Mouse (Mus musculus) embryonic stem cell, embryonic (primary cell): ENCODE measurements at regions not wholly inside any gene's neighbourhood (a gene's known extent, or its start where the extent isn't known, plus 50 kb on each side); places are given as distances from the start of the nearest gene placed in this dataset.

ENCODE experiments used
- CTCF ChIA-PET, 4 experiments: fragments of 300-600 bp in 2 of 4; fragments of 350-600 bp in 2 of 4; sonication (Branson Sonifier 250); formaldehyde crosslinking; loops; one replicate each; lab custom pipeline; 2022; ENCODE audit warnings: inconsistent platforms in 2 of 4; lab: Charles Lee
- POLR2A ChIA-PET, 4 experiments: fragments of 300-600 bp in 2 of 4; fragments of 350-600 bp in 2 of 4; sonication (Branson Sonifier 250); formaldehyde crosslinking; loops; one replicate each; lab custom pipeline; 2022; ENCODE audit warnings: antibody characterized with exemption in 4 of 4, inconsistent platforms in 1 of 4; lab: Charles Lee

DNA sequence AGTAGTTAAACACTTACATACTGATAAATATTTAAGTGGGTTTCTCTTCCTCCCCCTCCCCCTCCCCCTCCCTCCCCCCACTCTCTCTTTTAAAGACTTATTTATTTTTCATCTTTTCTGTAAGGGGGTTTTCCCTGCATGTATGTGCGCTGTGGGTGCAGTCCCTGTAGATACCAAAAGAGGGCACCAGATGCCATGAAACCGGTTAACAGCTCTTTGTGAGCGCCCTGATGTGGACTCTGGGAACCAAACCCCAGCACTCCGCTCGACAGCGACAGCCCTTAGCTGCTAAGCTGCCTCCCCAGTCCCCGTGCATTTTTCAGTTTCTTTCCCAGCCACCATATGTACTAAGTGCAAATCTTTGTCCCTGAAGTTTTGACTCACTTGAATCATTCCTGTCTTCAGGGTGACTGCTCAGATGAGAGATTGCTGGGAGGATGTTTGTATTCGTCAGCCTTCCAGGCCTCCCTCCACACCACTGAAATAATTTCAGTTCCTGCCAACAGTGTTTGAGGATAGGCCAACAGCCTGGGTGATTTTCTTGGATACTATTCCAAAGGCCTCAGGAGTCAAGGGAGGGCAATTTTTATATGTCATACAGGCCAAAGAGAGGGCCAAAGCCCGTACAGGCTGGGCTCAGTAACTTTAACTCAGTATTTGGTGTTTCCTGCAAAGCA lies 309.3 kb downstream of the Prdm2 start:
- POLR2A ChIA-PET = no interaction called here

DNA sequence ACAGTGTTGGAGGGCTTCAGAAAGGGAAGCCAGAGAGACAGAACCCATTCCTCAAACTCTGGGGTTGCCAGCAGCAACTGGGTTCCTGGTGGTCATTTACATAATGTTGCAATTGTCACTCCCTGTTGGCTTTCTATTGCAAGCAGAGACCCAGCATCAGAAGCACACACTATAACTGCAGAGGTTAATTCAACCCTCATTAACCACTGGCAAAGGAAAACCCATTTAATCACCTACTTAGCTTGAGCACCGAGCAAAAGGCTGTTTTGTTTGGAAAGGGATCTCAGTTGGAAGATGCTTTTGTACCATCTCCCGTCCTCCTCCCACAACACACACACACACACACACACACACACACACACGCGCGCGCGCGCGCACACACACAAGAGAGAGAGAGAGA lies 312.0 kb downstream of the Prdm2 start:
- CTCF ChIA-PET = interaction anchor here in 1 of 4 experiments (0.6 to 3.4 kb wide), 2 partner anchors 121 to 159 kb away, joined by 3 to 36 read pairs; no protein-coding TSS in a partner anchor
- POLR2A ChIA-PET = no interaction called here

More for the DNA sequence above, 309.3 kb downstream of the Prdm2 start:
- CTCF ChIA-PET = interaction anchor here (0.6 to 3.4 kb wide), 38 partner anchors 9 to 1422 kb away, joined by 3 to 36 read pairs (median 4); no protein-coding TSS in a partner anchor

DNA sequence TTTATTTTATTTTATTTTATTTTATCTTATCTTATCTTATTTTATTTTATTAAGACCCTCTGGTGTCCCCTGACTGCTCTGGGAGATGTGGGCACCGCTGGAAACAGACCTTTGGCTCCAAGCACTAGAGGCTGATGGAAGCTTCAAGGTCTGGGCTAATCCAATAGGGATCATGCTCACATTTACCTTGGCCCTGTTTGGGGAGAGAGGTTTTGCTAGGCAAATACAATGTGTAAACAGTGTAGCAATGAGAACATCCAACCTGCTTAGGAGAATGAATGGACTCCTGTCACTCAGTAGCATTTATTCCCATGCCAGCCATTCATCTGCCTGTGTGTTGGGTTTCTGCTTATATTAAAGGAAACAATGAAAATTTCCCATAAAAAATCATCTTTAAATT lies 313.8 kb downstream of the Prdm2 start:
- POLR2A ChIA-PET = no interaction called here
- CTCF ChIA-PET = no interaction called here

DNA sequence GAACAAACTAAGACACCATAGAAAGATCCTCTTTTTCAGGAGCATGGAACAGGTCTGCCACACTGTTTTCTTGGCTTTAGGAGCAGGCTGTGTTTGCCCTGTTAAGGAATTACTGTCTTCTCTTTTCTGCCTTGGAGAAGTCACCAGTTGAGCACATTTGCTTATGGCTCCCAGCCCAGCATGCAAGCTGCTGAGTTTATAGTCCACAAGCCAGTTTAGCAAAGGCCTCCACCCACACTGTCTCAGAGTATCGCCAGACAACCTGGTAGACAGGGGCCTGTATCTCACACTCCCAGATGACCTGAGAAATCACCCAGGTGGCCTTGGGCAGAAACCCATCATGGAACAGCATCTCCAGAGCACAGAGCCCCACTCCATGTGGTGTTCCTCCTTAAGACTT lies 322.1 kb downstream of the Prdm2 start:
- CTCF ChIA-PET = interaction anchor here in 1 of 4 experiments (0.6 kb wide), 1 partner anchor 133 kb away, joined by 4 read pairs; no protein-coding TSS in a partner anchor
- POLR2A ChIA-PET = no interaction called here

DNA sequence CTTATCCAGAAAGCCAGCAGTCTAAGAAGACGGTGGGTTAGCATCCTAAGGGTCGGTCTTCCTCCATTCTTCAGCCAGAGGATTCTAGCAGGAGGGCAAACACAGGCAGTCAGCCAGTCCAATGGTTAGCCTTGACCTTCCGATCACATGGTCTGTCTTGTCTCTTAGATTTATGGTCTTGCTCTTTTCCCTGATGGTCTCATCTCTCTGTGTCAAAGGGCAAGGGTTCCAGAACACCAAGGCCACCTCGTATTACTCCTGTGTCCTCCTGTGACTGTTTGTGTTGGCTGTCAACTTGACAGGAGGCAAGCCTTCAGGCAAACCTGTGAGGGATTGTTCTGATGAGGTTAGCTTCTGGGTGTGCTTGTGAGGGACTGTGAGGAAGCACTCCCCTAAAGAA lies 323.9 kb downstream of the Prdm2 start:
- POLR2A ChIA-PET = no interaction called here
- CTCF ChIA-PET = interaction anchor here in 1 of 4 experiments (1.0 kb wide), 1 partner anchor 9 kb away, joined by 5 read pairs; no protein-coding TSS in a partner anchor

DNA sequence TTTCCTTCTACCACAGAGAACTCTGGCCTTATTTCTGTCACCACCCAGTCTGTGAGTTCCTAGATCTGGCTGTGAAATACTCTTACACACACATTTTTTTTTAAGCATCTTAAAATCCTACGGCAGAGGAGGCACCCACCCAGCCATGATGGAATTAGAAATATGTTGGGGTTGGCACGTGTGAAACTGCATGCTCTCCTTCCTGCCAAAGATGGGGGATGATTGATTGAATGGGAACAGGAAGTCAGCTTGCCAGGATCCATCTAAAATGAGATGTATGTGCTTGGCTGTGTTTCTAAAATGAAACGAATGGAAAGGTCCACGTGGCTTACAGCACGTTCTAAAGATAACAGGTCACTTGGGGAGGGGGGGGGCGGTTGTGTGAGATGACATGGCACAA lies 324.9 kb downstream of the Prdm2 start:
- POLR2A ChIA-PET = no interaction called here
- CTCF ChIA-PET = no interaction called here

DNA sequence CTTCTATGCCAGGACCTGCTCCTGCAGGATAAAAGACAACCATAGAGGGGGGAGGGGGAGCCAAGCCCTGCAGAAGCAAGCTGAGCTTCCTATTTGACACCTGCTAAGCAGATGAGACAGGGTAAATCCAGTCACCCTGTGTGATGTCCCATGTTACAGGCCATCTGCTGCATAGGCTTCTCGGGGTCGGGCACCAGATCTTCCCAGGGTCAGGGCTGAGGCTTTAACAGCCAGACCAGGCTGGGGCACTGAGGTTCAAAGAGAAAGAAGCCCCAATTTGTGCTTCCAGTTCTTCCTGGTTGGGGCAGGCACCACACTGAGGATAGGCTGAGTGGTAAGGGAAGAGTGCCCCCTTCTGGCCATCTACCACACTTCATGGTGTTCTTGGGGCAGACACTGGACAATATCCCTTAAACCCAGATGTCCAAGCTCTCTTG lies 332.5 kb downstream of the Prdm2 start:
- CTCF ChIA-PET = interaction anchor here (0.5 to 3.1 kb wide), 29 partner anchors 8 to 1209 kb away, joined by 3 to 24 read pairs (median 3); no protein-coding TSS in a partner anchor
- POLR2A ChIA-PET = interaction anchor here (0.5 to 1.2 kb wide), 8 partner anchors 24 to 727 kb away, joined by 3 to 13 read pairs (median 3); no protein-coding TSS in a partner anchor

DNA sequence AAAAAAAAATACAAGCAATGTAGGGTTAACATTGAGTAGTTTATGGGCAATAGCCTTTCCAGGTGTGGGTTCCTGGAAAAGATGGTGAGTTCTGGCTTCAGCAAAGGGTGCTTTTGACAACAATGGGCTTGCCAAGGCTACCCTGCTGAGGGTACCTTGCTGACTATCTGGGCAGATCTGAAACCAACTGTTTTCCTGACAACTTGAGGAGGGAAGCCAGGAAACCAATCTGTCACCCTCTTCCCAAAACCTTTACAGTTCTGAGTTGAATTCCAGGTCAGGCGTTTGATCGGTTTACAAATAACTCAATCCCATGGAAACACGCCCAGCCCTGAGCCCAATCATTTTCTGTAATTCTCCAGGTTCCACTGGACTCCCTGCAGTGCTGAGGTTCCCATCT lies 336.6 kb downstream of the Prdm2 start:
- POLR2A ChIA-PET = no interaction called here

DNA sequence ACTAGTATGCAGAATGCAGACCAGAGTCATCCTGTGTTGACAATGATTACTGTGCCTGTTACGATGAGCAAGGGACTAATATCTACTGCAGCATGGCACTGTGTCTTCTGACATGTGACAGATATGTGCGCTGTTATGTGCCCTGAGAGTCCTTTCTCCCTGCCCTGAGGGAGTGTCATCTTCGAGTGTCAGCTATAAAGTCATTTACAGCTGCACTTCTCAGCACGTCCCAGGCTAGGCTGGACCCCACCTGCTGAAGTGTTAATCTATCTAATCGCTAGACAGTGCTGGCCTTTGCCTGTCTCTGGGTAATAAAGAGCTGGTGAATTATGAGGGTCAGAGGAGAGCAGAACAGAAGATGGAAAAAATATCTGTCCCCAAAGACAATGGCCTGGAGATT lies 337.7 kb downstream of the Prdm2 start:
- POLR2A ChIA-PET = no interaction called here
- CTCF ChIA-PET = no interaction called here

More for the DNA sequence above, 336.6 kb downstream of the Prdm2 start:
- CTCF ChIA-PET = interaction anchor here in 1 of 4 experiments (0.7 kb wide), 1 partner anchor 295 kb away, joined by 3 read pairs; no protein-coding TSS in a partner anchor

DNA sequence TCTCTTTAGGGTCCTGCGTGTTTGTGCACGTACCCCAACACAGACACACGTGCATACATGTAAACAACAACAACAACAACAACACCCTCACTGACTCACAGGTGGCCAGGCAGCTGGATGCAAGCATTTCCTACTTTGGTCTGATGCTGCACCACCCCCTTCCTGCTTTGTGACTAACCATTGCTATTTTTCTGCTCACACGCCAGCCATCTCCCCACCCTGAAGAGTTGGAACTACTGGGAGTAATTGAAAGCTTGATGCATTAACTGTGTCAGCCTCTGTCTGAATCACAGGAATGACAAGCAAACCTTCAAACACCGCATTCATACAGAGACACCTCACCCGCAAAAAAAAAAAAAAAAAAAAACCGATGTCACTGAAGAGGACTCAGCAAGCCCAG lies 346.5 kb downstream of the Prdm2 start:
- POLR2A ChIA-PET = interaction anchor here in 1 of 4 experiments (0.7 kb wide), 1 partner anchor 329 kb away, joined by 8 read pairs; no protein-coding TSS in a partner anchor
- CTCF ChIA-PET = interaction anchor here in 1 of 4 experiments (0.7 kb wide), 2 partner anchors 128 to 223 kb away, joined by 3 read pairs; no protein-coding TSS in a partner anchor

DNA sequence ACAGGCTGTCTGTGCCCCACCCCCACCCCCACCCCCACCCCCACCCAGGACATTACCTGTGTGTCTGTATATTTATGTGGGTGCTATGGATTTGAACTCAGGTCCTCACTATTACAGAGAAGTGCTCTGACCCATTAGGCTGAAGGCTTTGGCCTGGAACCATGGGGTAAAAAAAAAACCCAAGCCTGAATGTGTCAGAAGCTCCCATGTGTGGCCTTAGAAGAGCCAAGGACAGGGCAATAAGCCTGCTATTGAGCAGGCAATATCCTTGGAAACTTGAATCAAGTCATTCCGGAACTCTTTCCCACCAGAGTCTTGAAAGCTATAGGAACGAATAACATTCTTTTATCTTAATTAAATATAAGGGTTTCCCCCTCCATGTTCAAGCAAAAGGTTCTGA lies 347.2 kb downstream of the Prdm2 start:
- POLR2A ChIA-PET = no interaction called here
- CTCF ChIA-PET = interaction anchor here in 1 of 4 experiments (0.7 kb wide), 2 partner anchors 127 to 224 kb away, joined by 3 read pairs; no protein-coding TSS in a partner anchor

DNA sequence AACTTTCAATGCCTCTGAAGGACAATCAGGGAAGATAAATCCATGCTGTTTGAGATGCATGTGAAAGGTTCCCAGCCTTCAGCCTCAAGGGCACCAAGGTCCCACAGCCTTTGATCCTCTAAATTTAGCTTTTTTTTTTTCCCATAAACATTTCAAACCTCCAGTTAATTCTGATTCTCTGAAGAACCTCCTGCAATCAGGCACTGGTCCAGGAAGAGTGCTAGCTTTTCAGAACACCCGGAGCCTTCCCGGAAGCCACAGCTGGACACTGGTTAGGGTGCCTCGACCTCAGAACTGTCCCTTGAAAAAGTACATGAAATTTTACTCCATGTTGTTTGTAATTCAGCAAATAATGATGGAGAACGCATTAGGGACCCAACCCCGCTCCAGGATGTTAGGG lies 348.9 kb downstream of the Prdm2 start:
- POLR2A ChIA-PET = no interaction called here

DNA sequence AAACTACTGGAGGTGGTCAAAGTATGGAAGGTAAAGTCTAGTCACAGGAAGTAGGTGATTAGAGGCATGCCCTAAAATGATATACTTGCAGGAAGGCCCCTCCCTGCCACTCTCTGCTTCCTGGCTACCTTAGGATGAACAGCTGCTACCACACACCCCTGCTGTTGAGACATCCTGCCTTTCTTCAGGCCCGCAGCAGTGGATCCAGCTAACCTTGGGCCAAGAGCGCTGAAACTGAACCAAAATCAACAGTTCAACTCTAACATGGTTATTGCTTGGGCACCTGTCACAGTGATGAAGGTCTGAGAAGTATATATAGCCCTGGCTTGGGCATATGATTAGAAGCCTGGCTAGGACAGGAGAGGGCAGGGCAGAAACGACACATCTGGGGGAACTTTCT lies 352.4 kb downstream of the Prdm2 start:
- POLR2A ChIA-PET = no interaction called here
- CTCF ChIA-PET = interaction anchor here in 1 of 4 experiments (1.2 kb wide), 1 partner anchor 20 kb away, joined by 3 read pairs; no protein-coding TSS in a partner anchor

More for the DNA sequence above, 348.9 kb downstream of the Prdm2 start:
- CTCF ChIA-PET = interaction anchor here in 1 of 4 experiments (0.5 to 0.6 kb wide), 2 partner anchors 96 to 130 kb away, joined by 5 read pairs; no protein-coding TSS in a partner anchor

DNA sequence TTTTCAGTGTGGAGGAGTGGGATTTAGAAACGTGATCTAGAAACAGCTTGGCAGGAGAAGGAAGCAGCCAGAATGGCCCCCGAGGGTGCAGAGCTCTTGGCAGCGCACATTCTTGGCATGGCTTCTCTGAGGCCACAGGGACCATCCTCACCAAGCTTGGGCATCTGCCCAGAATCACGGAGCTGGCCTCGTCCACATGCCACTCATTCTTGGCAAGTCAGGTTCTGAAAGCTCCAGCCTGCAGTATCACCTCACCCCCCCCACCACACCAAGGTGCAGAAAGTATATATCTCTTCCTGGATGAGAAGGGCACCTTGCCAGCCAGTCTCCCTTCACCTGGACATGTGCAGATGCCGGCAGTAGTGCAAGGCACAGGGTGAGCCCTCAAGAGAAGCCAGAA lies 356.2 kb downstream of the Prdm2 start:
- POLR2A ChIA-PET = no interaction called here

DNA sequence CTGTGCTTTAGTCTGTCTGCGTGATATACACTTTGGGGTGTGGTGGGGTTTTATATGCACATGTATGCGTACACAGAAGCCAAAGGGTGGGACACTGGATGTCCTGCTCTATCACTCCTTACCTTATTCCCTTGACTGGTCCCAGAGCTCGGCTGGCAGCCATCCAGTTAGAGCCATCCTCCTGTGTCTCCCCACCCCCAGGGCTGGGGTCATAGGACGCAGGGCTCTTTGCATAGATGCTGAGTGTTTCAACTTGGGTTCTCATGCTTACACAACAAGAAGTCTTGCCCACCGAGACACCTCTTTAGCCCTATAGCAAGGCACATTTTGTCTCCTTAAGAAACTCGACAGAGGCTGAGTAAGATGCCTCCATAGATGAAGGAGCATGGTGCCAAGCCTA lies 357.2 kb downstream of the Prdm2 start:
- CTCF ChIA-PET = no interaction called here
- POLR2A ChIA-PET = interaction anchor here in 1 of 4 experiments (0.6 kb wide), 1 partner anchor 25 kb away, joined by 5 read pairs; no protein-coding TSS in a partner anchor

More for the DNA sequence above, 356.2 kb downstream of the Prdm2 start:
- CTCF ChIA-PET = no interaction called here

DNA sequence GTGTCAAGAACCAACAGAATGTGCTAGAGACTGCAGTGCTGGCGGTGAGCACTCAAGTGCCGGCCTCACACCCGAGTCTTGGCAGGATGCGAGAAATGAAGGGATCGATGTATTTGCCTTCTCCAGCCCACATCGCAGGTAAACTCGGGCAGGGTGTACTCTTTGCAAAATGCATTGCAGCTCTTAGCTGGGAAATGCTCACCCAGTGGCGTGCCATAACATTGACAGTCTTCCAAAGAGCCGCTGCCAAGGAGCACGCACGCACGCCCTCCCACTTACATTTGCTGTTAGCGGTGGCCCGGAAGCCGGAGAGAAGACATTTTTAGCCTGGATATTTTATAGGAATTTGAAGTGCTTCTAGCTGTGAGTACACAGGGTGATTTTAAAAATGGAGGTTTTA lies 358.9 kb downstream of the Prdm2 start:
- CTCF ChIA-PET = no interaction called here
- POLR2A ChIA-PET = no interaction called here

DNA sequence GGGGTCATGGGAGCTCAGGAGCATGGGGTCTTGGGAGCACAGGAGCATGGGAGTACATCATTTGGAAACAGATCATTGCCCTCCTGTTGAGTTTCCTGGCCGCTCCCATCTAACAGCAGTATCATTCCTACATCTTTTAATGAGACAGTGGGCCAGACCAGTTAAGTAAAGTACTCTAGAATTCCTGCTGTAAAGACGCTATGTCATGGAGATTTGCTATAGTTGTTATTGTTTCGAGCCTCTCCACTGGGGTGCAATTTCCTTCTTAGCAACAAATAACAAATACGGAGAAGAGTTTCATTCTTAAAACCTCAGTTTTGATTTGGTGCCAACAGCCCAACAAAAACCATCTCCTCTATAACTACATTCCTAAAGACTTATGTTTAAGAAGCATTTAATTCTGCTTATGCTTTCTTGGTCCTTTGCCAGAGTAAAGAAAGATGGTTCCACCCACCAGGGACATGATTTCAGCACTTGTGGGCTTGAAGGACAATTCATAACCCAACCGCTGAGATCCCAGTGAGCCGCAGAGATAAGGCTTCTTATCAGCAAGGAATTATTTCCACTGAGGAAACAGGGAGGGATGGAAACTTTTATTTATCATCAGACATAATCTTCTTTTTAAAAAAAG lies 367.6 kb downstream of the Prdm2 start:
- CTCF ChIA-PET = no interaction called here

DNA sequence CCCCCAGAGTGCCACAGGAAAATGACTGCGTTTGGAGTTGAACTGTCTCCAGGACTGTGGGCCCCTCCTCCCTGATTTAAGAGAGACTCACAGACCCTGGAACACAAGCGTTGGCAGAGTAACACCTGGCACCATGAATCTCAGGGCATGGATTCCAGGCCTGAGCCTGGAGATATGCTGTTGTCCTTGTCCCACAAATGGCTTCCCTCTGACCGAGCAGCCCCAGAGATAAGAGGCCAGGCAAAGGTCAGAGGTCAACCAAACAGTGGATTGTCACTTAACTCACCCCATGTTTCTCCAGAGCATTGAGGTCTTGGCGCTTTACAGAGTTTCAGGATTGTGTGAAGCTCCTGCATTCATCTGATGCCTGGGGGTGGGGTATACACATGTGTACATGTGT lies 373.3 kb downstream of the Prdm2 start:
- ChIA-PET CTCF (no interaction called here), POLR2A (no interaction called here)

More for the DNA sequence above, 367.6 kb downstream of the Prdm2 start:
- POLR2A ChIA-PET = interaction anchor here in 1 of 4 experiments (0.7 kb wide), 1 partner anchor 1012 kb away, joined by 4 read pairs; no protein-coding TSS in a partner anchor

DNA sequence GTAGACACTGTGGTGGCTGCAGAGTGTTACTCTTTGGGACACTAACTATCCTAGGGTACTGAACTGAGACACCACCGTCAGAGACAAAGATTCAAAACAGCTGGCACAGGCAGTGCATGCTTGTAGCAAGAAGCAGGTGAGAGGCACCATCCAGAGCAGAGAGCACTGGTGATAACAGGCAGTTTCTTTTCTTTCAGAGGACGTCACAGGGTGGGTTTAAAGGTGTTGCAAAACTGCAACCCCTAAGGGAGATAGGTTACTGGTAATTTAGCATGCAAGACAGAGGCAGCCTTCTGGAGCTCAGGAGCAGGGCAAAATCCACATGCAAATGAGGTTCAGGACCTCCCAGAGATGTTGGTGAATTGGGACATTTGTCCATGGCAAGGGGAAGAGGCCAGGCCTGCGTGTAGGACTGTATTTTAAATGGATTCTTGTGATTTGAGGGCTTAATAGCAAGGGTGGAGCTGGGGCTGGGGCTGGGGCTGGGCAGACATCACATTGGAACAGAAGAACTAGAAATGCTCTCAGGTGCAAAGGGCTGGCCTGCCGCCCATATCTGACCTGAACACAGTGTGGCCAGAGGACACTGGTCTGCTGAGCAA lies 374.3 kb downstream of the Prdm2 start:
- ChIA-PET CTCF (interaction anchor here in 1 of 4 experiments (0.5 kb wide), 1 partner anchor 233 kb away, joined by 5 read pairs; no protein-coding TSS in a partner anchor), POLR2A (no interaction called here)
